Mouse (Mus musculus): ENCODE measurements at regions not wholly inside any gene's neighbourhood (a gene's known extent, or its start where the extent isn't known, plus 50 kb on each side); places are given as distances from the start of the nearest gene placed in this dataset.

DNA sequence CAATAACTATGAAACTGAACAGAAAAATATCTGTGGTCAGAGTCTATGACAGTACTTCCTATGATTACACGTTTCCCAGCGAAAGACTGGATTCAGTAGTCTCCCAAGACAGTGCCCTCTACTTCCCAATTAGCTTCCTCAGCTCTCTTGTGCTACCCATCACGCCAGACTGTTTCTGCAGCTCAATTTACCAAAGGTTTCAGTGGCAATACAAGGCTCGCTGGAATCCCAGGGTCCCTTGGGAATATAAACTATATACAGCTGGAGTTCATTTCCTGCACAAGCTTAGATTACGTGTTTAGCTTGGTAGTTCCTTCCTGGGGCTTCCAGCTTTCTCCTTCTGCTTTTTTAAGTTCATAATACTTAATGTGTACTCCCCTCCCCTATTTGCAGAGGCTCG, 160.3 kb downstream of the Spry2 start:
- TF ChIP-seq CTCF (IDR thresholded peaks at IDR 0.05; ENCODE audit: low read depth, low read length) (no peak), EP300 (IDR thresholded peaks at IDR 0.05; ENCODE audit: insufficient read depth, low read depth, low read length) (no peak)
